Mouse (Mus musculus) lung, adult 2 months (tissue): ENCODE results near the gene Slc25a33. TPM values are rescaled to one million over a fixed set of nuclear protein-coding genes. Genes with fewer than 3 reads are reported as not detected.

Source experiments
- DNase-seq: peaks from one replicate; pipeline ENCODE4 v3.0.0; 2022
- H3K4me1 ChIP-seq: fragments of 200-500 bp; 2 replicates; pipeline ENCODE4 v1.6.1; 2011; ENCODE audit warnings: low read length; ENCODE audit not compliant: control insufficient read depth, insufficient read depth
- H3K4me3 ChIP-seq: fragments of 200-500 bp; replicated peaks from 2 replicates; pipeline ENCODE3; 2011; ENCODE audit warnings: low read depth, mild to moderate bottlenecking, control low read depth, low read length; ENCODE audit errors: extremely low read depth
- CTCF ChIP-seq: fragments of 200-500 bp; IDR thresholded peaks from 2 replicates; pipeline ENCODE4 v1.5.1; 2011; ENCODE audit warnings: mild to moderate bottlenecking, low read length, control low read depth; ENCODE audit not compliant: insufficient read depth
- POLR2A ChIP-seq: fragments of 200-500 bp; IDR thresholded peaks from 2 replicates; pipeline ENCODE4 v1.6.1; 2011; ENCODE audit warnings: low read depth, mild to moderate bottlenecking, control low read depth, low read length, borderline replicate concordance; ENCODE audit errors: extremely low read depth
- WGBS: fragments of 180-500 bp; shearing (Covaris S2); methylation state at CpG from one replicate; pipeline ENCODE4 v1.1.7; 2018; 5-methylcytosine and 5-hydroxymethylcytosine counted together
- polyA plus RNA-seq: library from polyadenylated mRNA; depleted of rRNA; stranded (reverse); fragments of >200 nt; gene quantifications from 2 replicates; pipeline ENCODE4 v1.2.3, GENCODE M21; 2012

Slc25a33 gene
- polyA plus RNA-seq, 1 experiment, result 9.5 TPM

GRCm38 (mm10) chr4:149782975-149783374, 8.9 kb upstream of the Slc25a33 start:
- Histone ChIP-seq H3K4me3 (no peak overlapping the region), H3K4me1 (peaks cover 16% of the 10 kb centered on the region)
- WGBS, result 62% methylated on average over 8 of the region's 8 CpGs
- DNase-seq, result no peak
- TF ChIP-seq CTCF (no peak), POLR2A (no peak)

- WGBS, result 23% methylated on average over 13 of the region's 13 CpGs
- H3K4me1 ChIP-seq, result peaks cover 20% of the 10 kb centered on the region
- TF ChIP-seq POLR2A, result no peak
- no peak for TF ChIP-seq CTCF
- no peak overlapping the region for H3K4me3 ChIP-seq
- DNase-seq, result no peak
These were observed 6.7 kb upstream of the Slc25a33 start for GRCm38 (mm10) chr4:149780565-149781356.

DNA sequence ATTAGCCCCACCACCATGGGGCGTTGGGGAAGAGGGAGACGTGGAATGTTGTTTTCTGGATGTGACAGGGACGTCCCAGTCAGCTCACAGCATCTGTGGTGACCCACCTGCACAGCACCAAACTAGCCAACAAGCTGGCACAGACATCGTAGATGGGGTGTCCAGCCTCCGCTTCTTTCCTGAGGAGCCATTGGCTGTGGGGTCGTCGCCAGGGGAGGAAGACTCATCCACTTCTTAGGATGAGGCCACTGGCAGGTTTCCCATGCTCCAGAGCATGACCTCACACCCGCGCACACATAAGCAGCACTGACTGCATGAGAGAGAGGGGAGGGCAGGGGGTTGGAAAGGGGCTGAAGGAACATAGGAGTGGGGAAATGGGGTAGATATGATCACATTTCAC, 5.9 kb upstream of the Slc25a33 start:
- H3K4me1 ChIP-seq, result peaks cover 20% of the 10 kb centered on the region
- H3K4me3 ChIP-seq, result no peak overlapping the region
- no peak for DNase-seq
- TF ChIP-seq CTCF (no peak), POLR2A (no peak)
- 69% methylated on average over 9 of the region's 9 CpGs for WGBS

- H3K4me1 ChIP-seq, result peaks cover 17% of the 10 kb centered on the region
- H3K4me3 ChIP-seq, result no peak overlapping the region
- DNase-seq, result no peak
- no peak for TF ChIP-seq CTCF
- TF ChIP-seq POLR2A, result no peak
- 70% methylated on average over 9 of the region's 9 CpGs for WGBS
These were observed 3.0 kb upstream of the Slc25a33 start for GRCm38 (mm10) chr4:149777126-149777525.

GRCm38 (mm10) chr4:149775760-149776362, 1.8 kb upstream of the Slc25a33 start:
- DNase-seq, result no peak
- Histone ChIP-seq H3K4me1 (peaks cover 14% of the 10 kb centered on the region), H3K4me3 (no peak overlapping the region)
- no peak for TF ChIP-seq CTCF
- TF ChIP-seq POLR2A, result peak; percentile 27; the same call in 1 of the 2 replicates
- WGBS, result 17% methylated on average over 8 of the region's 8 CpGs

DNA sequence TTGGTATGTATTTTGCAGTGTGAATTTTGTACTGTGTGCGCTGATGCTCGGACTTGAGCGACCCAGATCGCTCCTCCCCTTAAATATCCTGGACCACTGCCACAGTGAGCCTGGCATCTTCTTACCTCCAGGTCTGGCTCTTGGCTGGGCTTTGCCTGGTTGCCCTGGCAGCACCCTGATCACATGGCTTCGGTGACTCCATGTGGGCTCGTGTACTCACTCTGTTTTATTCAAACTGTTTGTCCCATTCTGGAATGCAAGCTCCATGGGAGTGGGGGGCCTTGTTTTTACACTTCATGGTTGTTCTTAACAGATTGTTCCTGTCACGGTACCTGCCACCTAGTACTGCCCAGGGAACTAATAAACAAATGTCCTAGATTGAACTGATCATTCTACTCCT, 1.3 kb upstream of the Slc25a33 start:
- 52% methylated on average over 7 of the region's 7 CpGs for WGBS
- Histone ChIP-seq H3K4me3 (no peak overlapping the region), H3K4me1 (peaks cover 9% of the 10 kb centered on the region)
- TF ChIP-seq POLR2A (no peak), CTCF (no peak)
- no peak for DNase-seq

GRCm38 (mm10) chr4:149773408-149774093, 526 bp downstream of the Slc25a33 start:
- WGBS, result under 1% methylated on average over 63 of the region's 65 CpGs
- peaks cover 4% of the 10 kb centered on the region for H3K4me1 ChIP-seq
- TF ChIP-seq POLR2A, result no peak
- TF ChIP-seq CTCF, result no peak
- H3K4me3 ChIP-seq, result peak overlapping the region; percentile 90
- DNase-seq, result no peak

- no peak for DNase-seq
- H3K4me1 ChIP-seq, result peaks cover 4% of the 10 kb centered on the region
- WGBS, result 32% methylated on average over 2 of the region's 2 CpGs
- peak; percentile 59 for TF ChIP-seq CTCF
- TF ChIP-seq POLR2A, result no peak
- no peak overlapping the region for H3K4me3 ChIP-seq
These were observed 1.7 kb downstream of the Slc25a33 start for GRCm38 (mm10) chr4:149772394-149772793.

GRCm38 (mm10) chr4:149765201-149765600, 8.9 kb downstream of the Slc25a33 start:
- TF ChIP-seq CTCF (no peak), POLR2A (no peak)
- Histone ChIP-seq H3K4me1 (no peaks in the 10 kb centered on the region; the same call in 1 of the 2 replicates), H3K4me3 (no peak overlapping the region)
- DNase-seq, result no peak
- 86% methylated on average over 5 of the region's 5 CpGs for WGBS

GRCm38 (mm10) chr4:149763335-149763734, 10.7 kb downstream of the Slc25a33 start:
- Histone ChIP-seq H3K4me3 (no peak overlapping the region), H3K4me1 (peaks cover 9% of the 10 kb centered on the region)
- WGBS, result 47% methylated on average over 2 of the region's 2 CpGs
- TF ChIP-seq POLR2A, result no peak
- TF ChIP-seq CTCF, result no peak
- no peak for DNase-seq
